Mouse (Mus musculus) kidney, adult 2 months (tissue): ENCODE data around the gene Cisd2. TPM values are rescaled to one million over a fixed set of nuclear protein-coding genes. Genes with fewer than 3 reads are reported as not detected.
A peak's percentile ranks its signal among the peaks of the same experiment; 100 is the strongest.

ENCODE experiments used
- DNase-seq: peaks from one replicate; pipeline ENCODE4 v3.0.0; 2021
- H3K27ac ChIP-seq: fragments of 200-500 bp; 2 replicates; pipeline ENCODE4 v1.5.1; 2012; ENCODE audit warnings: low read depth, low read length, control low read depth, inconsistent platforms; ENCODE audit not compliant: insufficient read depth
- H3K27me3 ChIP-seq: fragments of 200-500 bp; replicated peaks from 2 replicates; pipeline ENCODE4 v1.6.1; 2012; ENCODE audit warnings: mild to moderate bottlenecking, moderate library complexity, low read length, inconsistent platforms; ENCODE audit not compliant: control insufficient read depth, insufficient read depth
- H3K36me3 ChIP-seq: fragments of 200-500 bp; 2 replicates; pipeline ENCODE4 v1.6.1; 2012; ENCODE audit warnings: mild to moderate bottlenecking, moderate library complexity, low read length, inconsistent platforms; ENCODE audit not compliant: control insufficient read depth, insufficient read depth
- H3K4me1 ChIP-seq: fragments of 200-500 bp; 2 replicates; pipeline ENCODE4 v1.6.1; 2011; ENCODE audit warnings: low read length; ENCODE audit not compliant: control insufficient read depth, insufficient read depth
- H3K4me3 ChIP-seq: fragments of 200-500 bp; 2 replicates; pipeline ENCODE4 v1.5.1; 2011; ENCODE audit warnings: mild to moderate bottlenecking, low read depth, low read length, control low read depth; ENCODE audit not compliant: insufficient read depth
- CTCF ChIP-seq: fragments of 200-500 bp; conservative IDR thresholded peaks from 2 replicates; pipeline ENCODE4 v1.5.1; 2011; ENCODE audit warnings: low read depth, mild to moderate bottlenecking, control low read depth, low read length, moderate library complexity, mixed read lengths; ENCODE audit not compliant: insufficient read depth, insufficient read length
- POLR2A ChIP-seq: fragments of 200-500 bp; IDR thresholded peaks from one replicate; pipeline ENCODE4 v1.6.1; 2011; ENCODE audit warnings: low read depth, low read length, control low read depth
- WGBS: fragments of 180-500 bp; shearing (Covaris S2); methylation state at CpG from one replicate; pipeline ENCODE4 v1.1.7; 2018; 5-methylcytosine and 5-hydroxymethylcytosine counted together
- polyA plus RNA-seq: library from polyadenylated mRNA; depleted of rRNA; stranded (reverse); fragments of >200 nt; gene quantifications from 2 replicates; pipeline ENCODE4 v1.2.3, GENCODE M21; 2012; rRNA removed

Gene Cisd2
- polyA plus RNA-seq, 1 experiment = 28.7 TPM

DNA sequence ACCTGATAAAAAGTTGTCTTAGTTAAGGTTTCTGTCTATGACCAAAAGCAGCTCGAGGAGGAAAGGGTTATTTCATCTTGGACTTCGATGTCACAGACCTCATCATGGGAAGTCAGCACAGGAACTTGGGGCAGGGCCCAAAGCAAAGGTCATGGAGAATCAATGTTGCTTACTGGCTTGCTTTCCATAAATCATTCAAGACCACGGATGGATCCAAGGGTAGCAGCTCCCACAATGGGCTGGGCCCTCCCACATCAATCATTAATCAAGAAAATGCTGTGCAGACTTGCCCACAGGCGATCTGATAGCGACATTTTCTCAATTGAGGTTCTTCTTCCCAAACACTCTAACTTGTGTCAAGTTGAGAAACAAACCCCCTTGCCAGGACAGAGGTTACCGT lies 27.6 kb downstream of the Cisd2 start:
- peak; percentile 84 for DNase-seq
- TF ChIP-seq POLR2A (no peak), CTCF (no peak)
- WGBS = 11% methylated on average over 6 of the region's 6 CpGs
- Histone ChIP-seq H3K27ac (no peak overlapping the region), H3K4me1 (0 out of 2 replicates have a peak, but pooled peaks cover 2% of the 10 kb centered on the region), H3K27me3 (no peaks in the 10 kb centered on the region), H3K4me3 (no peak overlapping the region), H3K36me3 (no peaks in the 10 kb centered on the region)

DNA sequence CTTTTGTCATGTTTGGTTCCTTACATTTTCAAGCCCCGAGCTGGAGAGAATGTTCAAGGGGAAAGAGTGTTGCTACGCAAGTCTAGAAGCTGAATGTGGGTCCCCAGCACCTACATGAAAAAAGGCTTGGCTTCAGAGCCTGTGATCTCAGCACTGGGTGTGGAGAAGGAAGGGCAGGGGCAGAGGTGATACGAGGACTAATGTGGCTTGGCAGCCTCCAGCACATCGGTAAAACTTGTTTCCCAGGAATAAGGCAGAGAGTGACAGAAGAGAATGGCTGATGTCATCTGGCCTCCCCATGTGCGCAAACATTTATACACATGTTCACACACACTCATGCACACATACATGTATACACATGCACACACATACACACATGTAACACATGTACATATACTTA lies 28.6 kb downstream of the Cisd2 start:
- no peak overlapping the region for H3K4me3 ChIP-seq
- no peak overlapping the region for H3K27ac ChIP-seq
- DNase-seq = peak; percentile 25
- 0 out of 2 replicates have a peak, but pooled peaks cover 2% of the 10 kb centered on the region for H3K4me1 ChIP-seq
- 61% methylated on average over 5 of the region's 5 CpGs for WGBS
- H3K36me3 ChIP-seq = no peaks in the 10 kb centered on the region
- H3K27me3 ChIP-seq = no peaks in the 10 kb centered on the region
- TF ChIP-seq POLR2A (no peak), CTCF (no peak)

DNA sequence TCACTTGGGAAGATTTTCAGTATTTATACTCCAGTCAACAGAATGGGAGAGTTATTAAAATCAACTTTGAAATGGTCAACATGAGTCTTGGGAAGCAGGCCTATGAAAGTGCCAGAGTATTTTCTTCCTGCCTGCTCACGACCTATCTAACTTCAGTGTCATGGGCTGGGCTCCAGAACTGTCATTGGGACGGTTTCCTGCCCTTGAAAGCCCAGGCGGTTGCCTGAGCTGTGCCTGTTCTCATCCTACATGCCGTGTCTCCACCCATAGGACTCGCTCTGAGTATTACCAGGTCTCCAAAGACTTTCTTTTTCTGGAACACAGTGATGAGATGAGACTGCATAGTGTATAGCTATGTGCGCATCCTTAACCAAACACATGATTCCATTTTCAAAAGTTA lies 30.5 kb downstream of the Cisd2 start:
- H3K36me3 ChIP-seq = no peaks in the 10 kb centered on the region
- no peak overlapping the region for H3K27ac ChIP-seq
- WGBS = 70% methylated on average over 6 of the region's 6 CpGs
- peak; percentile 51 for DNase-seq
- 0 out of 2 replicates have a peak, but pooled peaks cover 2% of the 10 kb centered on the region for H3K4me1 ChIP-seq
- TF ChIP-seq POLR2A (no peak), CTCF (no peak)
- H3K4me3 ChIP-seq = no peak overlapping the region
- no peaks in the 10 kb centered on the region for H3K27me3 ChIP-seq

DNA sequence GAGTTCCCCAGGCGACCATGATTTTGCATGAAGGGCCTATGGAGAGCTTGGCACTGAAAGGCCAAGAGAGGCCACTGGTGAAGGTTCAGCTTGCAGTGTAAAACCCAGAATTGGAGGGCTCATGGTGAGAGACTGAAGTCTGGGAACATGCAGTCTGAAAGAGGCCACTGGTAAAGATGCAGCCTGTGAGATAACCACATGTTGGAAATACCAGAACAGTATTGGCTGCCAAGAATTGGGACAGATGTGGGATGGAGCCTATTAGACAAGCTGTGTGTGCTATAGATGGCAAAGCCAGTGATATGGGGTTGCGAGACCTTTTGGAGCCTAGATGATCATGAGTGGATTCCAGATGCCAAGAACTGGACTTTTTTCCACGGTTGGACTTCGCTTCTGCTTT lies 43.9 kb downstream of the Cisd2 start:
- Histone ChIP-seq H3K4me1 (no peaks in the 10 kb centered on the region), H3K27ac (no peak overlapping the region), H3K27me3 (no peaks in the 10 kb centered on the region), H3K36me3 (no peaks in the 10 kb centered on the region), H3K4me3 (no peak overlapping the region)
- TF ChIP-seq POLR2A = no peak
- TF ChIP-seq CTCF = no peak
- WGBS = 96% methylated on average over 4 of the region's 4 CpGs
- no peak for DNase-seq

DNA sequence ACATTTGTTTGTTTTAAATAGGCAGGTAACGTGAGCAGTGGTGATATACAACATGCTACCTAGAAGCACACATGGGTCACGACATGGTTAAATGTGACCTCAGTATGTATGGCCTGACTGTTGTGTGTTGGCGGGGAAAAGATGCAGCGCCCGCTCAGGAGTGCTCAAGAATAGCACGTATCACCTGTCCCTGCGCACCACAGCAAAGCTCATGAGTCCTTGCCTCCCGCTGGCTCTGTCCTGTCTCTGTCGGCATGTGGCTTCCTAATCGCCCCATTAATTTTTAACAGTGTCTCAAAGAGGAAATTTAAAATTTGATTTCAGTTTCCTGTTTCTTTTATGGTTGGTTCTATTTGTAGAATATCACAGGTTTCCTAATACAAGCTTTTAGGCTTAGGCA lies 46.3 kb downstream of the Cisd2 start:
- WGBS = 46% methylated on average over 10 of the region's 10 CpGs

DNA sequence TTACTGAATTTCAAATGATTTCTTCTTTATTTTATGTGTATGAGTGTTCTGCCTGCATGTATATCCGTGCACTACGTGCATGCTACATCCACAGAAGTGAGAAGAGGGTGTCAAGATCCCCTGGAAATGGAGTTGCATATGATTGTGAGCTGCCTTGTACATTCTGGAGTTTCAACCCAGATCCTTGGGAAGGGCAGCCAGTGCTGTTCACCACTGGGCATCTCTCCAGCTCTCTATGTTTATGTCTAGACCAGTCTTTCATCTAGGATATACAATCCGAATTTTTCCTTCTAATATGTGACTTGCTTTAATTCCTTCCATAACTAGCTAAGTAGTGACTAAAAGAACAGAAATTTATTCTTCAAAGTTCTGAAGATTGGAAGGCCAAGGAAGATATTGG lies 47.9 kb downstream of the Cisd2 start:
- TF ChIP-seq CTCF = no peak
- TF ChIP-seq POLR2A = no peak
- no peak for DNase-seq
- no peaks in the 10 kb centered on the region for H3K36me3 ChIP-seq
- no peak overlapping the region for H3K4me3 ChIP-seq
- 83% methylated on average over 3 of the region's 3 CpGs for WGBS
- no peaks in the 10 kb centered on the region for H3K4me1 ChIP-seq
- H3K27ac ChIP-seq = no peak overlapping the region
- no peaks in the 10 kb centered on the region for H3K27me3 ChIP-seq

More for the DNA sequence above, 46.3 kb downstream of the Cisd2 start:
- Histone ChIP-seq H3K27ac (no peak overlapping the region), H3K4me3 (no peak overlapping the region), H3K36me3 (no peaks in the 10 kb centered on the region), H3K4me1 (no peaks in the 10 kb centered on the region), H3K27me3 (no peaks in the 10 kb centered on the region)
- DNase-seq = no peak
- TF ChIP-seq CTCF = no peak
- TF ChIP-seq POLR2A = no peak

DNA sequence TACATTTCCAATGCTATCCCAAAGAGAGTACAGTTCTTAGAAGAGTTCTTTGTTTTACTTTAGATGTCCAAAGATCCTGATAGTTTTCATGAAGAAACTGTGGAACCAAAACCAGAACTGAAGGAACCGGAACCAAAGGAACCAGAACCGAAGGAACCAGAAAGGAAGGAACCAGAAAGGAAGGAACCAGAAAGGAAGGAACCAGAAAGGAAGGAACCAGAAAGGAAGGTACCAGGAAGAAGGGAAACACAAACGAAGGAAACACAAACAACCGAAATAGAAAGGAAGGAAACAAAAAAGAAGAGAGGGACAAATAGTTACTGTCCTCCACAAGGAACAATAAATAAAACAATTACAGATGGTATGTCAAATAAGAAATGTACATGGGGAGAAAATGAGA lies 66.3 kb downstream of the Cisd2 start:
- DNase-seq = no peak
- Histone ChIP-seq H3K36me3 (no peaks in the 10 kb centered on the region), H3K4me1 (no peaks in the 10 kb centered on the region), H3K4me3 (no peak overlapping the region), H3K27ac (no peak overlapping the region), H3K27me3 (no peaks in the 10 kb centered on the region)
- 73% methylated on average over 4 of the region's 4 CpGs for WGBS
- TF ChIP-seq POLR2A = no peak

Other genes starting within 250 kb of the Cisd2 start
- 0.15 and 0.48 TPM in 2 replicates for gene Cenpe, start 211.4 kb downstream of the Cisd2 start, polyA plus RNA-seq
- gene Bdh2, start 142.7 kb downstream of the Cisd2 start, polyA plus RNA-seq = 247 and 284 TPM in 2 replicates
- gene Slc9b2, start 116.2 kb downstream of the Cisd2 start, polyA plus RNA-seq = 0.30 and 0.59 TPM in 2 replicates
- 0.06 TPM in 1 of 2 replicates, not detected in the other for gene Slc9b1, start 75.9 kb downstream of the Cisd2 start, polyA plus RNA-seq
- 307 and 333 TPM in 2 replicates for gene Ube2d3, start 14.2 kb upstream of the Cisd2 start, polyA plus RNA-seq
- gene Manba, start 61.7 kb upstream of the Cisd2 start, polyA plus RNA-seq = 23.6 and 25.8 TPM in 2 replicates